Mouse (Mus musculus): ENCODE data around the gene Pip5k1b.
"Not testable (repeated sequence)": the region's sequence is repeated elsewhere in the genome, so short reads cannot be mapped to it uniquely, and the experiment has no call there.

The Pip5k1b gene

DNA sequence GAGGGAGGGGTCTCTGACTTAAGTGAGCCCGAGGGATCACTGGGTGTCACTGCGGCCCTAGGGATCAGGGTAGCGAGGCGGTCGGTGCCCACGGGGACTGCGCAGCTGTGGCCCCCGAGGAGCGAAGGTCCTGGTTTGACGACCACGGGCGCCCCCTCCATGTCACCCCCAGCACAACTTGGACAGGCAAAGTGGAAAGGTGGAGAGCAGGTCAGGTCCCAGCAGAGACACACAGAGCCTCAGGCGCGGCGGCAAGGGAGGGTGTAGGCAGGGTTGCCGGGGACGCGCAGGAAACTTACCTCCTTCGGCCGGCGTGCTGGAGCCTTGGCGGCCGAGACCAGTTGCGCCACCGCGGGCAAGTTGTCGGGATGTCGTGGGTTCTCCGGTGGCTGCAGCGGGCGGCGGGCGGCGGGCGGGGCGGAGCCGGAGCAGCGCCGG, at the start of gene Pip5k1b:
Gene Pip5k1b, minus strand, starts transcription at position 407 of the 438 bp plus-strand sequence.
- peak; percentile 77 to 83 for DNase-seq

- DNase-seq: no peak
These were observed 48.4 kb upstream of the Pip5k1b start for GRCm38 (mm10) chr19:24604105-24604504.

GRCm38 (mm10) chr19:24603431-24603830, 47.8 kb upstream of the Pip5k1b start:
- no peak for DNase-seq

- DNase-seq: no peak
These were observed 31.1 kb upstream of the Pip5k1b start for GRCm38 (mm10) chr19:24586726-24587125.

DNA sequence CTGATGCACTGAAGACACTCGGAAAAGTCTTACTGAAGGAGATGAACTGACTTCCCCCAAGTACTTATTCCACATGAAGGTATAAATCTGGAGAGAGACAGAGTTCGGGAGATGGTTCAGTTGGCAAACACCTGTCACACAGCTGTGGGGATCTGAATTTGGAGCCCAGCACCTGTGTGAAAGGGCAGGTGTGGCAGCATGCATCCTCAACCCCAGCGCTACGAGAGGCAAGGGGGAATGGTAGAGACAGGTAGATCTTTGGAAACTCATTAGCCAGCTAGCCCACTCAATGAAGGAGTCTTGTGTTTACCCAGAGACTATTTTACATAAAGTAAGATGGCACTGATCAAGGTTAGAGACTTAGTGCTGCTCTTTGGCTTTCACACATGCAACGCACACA, 29.5 kb upstream of the Pip5k1b start:
- no peak for DNase-seq

GRCm38 (mm10) chr19:24583956-24584355, 28.3 kb upstream of the Pip5k1b start:
- DNase-seq: no peak

GRCm38 (mm10) chr19:24576125-24576524, 20.5 kb upstream of the Pip5k1b start:
- no peak for DNase-seq

DNA sequence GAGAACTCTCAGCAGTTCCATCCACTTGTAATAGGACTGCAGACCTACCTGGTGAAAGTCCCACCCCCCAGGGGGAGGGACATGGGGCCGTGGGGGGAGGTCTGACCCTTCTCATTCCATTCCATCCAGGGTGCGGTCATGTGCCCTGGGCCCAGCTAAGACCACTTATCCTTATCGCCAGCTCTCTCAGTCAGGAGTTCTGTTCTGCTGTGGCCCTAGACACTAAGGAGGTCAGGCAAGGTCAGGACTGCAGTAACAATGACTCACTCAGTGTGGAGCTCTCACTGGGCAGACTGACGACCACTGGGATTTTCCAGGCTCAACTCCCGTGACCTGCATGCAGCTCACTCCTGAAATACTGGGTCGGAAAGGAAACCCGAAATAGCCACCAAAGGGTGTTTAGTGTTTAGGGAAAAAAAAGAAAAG, 16.1 kb upstream of the Pip5k1b start:
- DNase-seq: no peak

- DNase-seq: no peak
These were observed 15.3 kb upstream of the Pip5k1b start for GRCm38 (mm10) chr19:24570969-24571368.

GRCm38 (mm10) chr19:24557456-24557855, 1.8 kb upstream of the Pip5k1b start:
- peak; percentile 28 to 38 for DNase-seq

DNA sequence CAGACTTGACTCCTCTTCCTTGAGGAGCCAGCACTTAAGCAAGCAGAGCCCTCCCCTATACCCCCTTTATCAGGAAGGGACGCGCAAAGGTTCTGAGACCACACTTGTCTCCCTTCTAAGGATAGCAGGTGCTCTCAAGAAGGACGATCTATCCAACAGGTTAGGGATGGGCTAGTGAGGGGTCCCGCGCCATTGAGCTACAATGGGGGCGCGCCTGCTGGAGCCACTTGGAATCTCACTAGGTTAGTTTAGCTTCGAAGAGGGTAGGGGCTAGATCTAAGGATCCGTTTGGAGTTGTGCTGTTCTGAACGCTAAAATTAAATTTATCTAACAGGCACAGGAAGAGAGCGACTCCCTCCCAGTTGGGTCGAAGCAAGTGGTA, 904 bp upstream of the Pip5k1b start:
- no peak for DNase-seq

GRCm38 (mm10) chr19:24555904-24556584, 372 bp upstream of the Pip5k1b start:
- peak; percentile 54 to 65 for DNase-seq

- DNase-seq: peak in 1 of 2 experiments; percentile 35
These were observed 684 bp downstream of the Pip5k1b start for GRCm38 (mm10) chr19:24554911-24555465.

- DNase-seq: no peak
These were observed 1.2 kb downstream of the Pip5k1b start for GRCm38 (mm10) chr19:24554425-24554824.

DNA sequence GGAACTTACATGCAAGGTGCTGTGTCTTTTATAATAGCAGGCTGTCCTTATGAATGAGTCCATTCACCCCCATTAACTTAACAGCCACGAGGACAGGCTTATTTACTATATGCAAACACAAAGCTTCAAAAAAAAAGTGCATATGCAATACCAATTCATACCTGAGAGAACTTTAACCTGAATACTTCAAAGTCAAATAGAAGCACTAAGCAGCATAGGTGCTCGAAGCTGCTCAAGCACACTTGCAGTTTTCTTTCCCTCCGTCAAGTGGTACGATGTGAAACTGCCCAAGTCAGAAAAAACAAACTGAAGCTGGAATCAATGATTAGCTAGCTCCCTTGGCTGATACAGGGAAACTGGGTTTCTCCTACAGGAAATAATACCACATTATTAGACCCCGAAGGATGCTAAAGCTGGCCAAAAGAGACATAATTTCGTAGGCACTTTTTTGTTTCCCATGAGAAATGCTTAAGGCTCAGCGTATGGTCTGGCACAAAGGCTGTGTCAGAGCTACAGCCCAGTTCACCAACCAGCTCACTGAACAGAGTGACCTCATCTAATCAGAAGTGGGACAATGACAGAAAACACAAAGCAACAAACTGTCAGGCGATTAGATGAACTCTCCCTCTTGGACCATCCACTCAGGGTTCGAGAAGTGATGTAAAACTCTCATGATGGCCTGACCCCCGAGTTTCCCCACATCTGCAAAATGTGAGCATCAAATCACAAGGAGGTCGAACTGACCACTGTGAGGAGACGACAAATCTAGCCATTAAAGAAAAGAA, 2.2 kb downstream of the Pip5k1b start:
- DNase-seq: no peak

DNA sequence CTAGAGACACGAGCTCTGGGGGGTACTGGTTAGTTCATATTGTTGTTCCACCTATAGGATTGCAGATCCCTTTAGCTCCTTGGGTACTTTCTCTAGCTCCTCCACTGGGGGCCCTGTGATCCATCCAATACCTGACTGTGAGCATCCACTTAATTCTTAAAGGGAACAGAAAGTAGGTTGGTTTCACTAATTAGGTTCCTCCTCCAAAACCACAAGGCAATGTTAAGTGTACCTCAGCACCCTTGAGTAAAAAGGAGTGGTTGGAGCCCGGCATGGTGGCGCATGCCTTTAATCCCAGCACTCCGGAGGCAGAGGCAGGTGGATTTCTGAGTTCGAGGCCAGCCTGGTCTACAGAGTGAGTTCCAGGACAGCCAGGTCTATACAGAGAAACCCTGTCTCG, 3.0 kb downstream of the Pip5k1b start:
- not testable (repeated sequence) for DNase-seq

GRCm38 (mm10) chr19:24551196-24551954, 4.3 kb downstream of the Pip5k1b start:
- no peak for DNase-seq

- DNase-seq: no peak
These were observed 4.9 kb downstream of the Pip5k1b start for GRCm38 (mm10) chr19:24550778-24551177.

DNA sequence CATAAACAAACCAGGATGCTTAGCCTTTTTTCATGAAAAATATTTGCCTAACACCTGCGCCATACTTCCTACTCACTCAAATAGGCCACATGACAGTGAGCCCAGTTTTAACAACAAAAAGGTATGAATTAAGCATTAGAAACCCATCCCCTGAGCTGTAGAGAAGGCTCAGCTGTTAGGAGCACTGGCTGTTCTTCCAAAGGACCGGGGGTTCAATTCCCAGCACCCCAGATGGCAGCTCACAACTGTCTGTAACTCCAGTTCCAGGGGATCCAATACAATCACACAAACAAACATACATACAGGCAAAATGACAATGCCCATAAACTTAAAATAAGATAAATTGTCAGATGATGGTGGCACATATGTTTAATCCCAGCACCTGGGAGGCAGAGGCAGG, 5.7 kb downstream of the Pip5k1b start:
- no peak for DNase-seq

GRCm38 (mm10) chr19:24548337-24548736, 7.3 kb downstream of the Pip5k1b start:
- no peak for DNase-seq

- DNase-seq: no peak
These were observed 9.5 kb downstream of the Pip5k1b start for GRCm38 (mm10) chr19:24546153-24546552.

DNA sequence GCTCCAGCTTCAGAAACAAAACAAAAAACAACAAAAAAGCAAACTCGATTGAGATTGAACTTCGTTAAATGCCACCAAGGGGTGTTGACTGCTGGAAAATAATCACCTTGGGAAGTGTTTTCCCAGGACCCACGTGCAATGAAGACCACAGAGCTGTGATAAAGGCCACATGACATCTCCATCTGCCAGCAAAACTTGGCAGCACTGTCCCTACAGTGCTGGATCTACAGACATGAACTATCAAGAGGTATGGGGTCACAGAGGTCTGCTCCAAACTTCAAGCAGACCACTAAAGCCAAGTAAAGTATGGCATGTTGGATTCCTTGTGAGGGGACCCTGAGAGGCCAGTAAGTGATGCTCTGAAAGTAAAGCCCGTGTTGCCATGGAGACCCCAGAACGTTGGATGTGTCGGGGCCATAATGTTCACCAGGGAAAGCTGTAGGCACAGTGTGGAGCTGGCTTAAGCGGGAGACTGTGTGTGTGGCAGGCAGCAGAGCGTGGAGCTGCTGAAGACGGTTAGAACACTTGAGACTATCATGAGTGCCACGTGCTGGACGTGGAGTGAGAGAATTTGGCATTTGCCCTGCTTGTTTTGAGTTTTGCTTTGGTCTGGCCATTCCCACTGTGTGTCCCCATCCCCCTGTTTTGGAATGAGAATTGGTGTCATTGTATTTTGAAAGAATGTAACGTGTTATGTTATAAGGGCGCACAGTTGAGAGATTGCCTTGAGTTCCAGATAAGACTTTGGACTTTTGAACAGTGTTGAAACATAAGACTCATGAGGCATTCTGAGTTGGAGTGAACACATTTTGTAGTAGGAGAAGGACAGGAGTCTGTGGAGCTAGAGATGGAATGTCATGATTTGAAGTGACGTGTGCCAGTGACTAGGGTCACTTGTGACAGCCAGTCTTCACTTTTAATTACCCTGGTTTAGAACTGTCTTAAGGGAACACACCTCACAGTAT, 12.0 kb downstream of the Pip5k1b start:
- no peak for DNase-seq
